Comparison of ENCODE assay signal across 8 mouse cellular contexts in genomic region chr10:78009184-78009944, GRCm38 (mm10). TPM values are rescaled to one million over a fixed set of nuclear protein-coding genes. Genes with fewer than 3 reads are reported as not detected.
A peak's percentile ranks its signal among the peaks of the same experiment; 100 is the strongest.
DNase-seq lines count a peak whose midpoint lies in the region; ATAC-seq lines count a peak whose summit lies in the region.

No protein-coding gene starts in this region.

- peak; percentile 89 for ATAC-seq in common myeloid progenitor, adult 5-6 weeks (replicated peaks; ENCODE audit: low read depth, poor library complexity, severe bottlenecking)
- ATAC-seq in megakaryocyte progenitor cell, adult 5-6 weeks (replicated peaks; ENCODE audit: poor library complexity), result peak; percentile 86

- peak; percentile 99 for DNase-seq in ZHBTc4 (ENCODE audit: low read depth, low spot score)
- peak; percentile 91 to 93 for DNase-seq in gastrocnemius, adult 8-10 months (ENCODE audit: low spot score in 2 of 2)
- DNase-seq in induced T-regulatory cell, adult 2 months (ENCODE audit: low read depth), result peak; percentile 98
- DNase-seq in left cerebral cortex, adult 9 months (ENCODE audit: low spot score in 2 of 2), result peak; percentile 78 to 93
- DNase-seq in right cerebral cortex, postnatal 14 days, result peak; percentile 96
- peak; percentile 91 to 97 for DNase-seq in urinary bladder, postnatal 36 days (ENCODE audit: low spot score in 2 of 2)

RNA-seq across cellular contexts. Expression of gene Pfkl, which starts 0.5 kb away (rescaled TPM):
- total RNA-seq in common myeloid progenitor, adult 5-6 weeks (2017), result 42.8 and 43.8 TPM in 2 replicates
- total RNA-seq in gastrocnemius, adult 8-10 months (2022), result 10 to 100 TPM in 1 of 4 experiments, 1 to 10 TPM in 3; 7.0 to 10.6 (median 7.2) TPM
- total RNA-seq in megakaryocyte progenitor cell, adult 5-6 weeks (2015), result 13.7 and 15.5 TPM in 2 replicates
- 36.1 and 44.2 TPM in 2 replicates for total RNA-seq in megakaryocyte progenitor cell, adult 5-6 weeks (2017)

RNA-seq across cellular contexts. Expression of gene 1810043G02Rik, which starts 31.0 kb away (rescaled TPM):
- 10.5 and 12.6 TPM in 2 replicates for total RNA-seq in common myeloid progenitor, adult 5-6 weeks (2017)
- 1 to 10 TPM; 3.2 to 4.7 (median 3.4) TPM for total RNA-seq in gastrocnemius, adult 8-10 months (2022)
- 6.0 and 6.4 TPM in 2 replicates for total RNA-seq in megakaryocyte progenitor cell, adult 5-6 weeks (2015)
- 5.9 and 11.2 TPM in 2 replicates for total RNA-seq in megakaryocyte progenitor cell, adult 5-6 weeks (2017)

RNA-seq across cellular contexts. Expression of gene Dnmt3l, which starts 32.4 kb away (rescaled TPM):
- total RNA-seq in common myeloid progenitor, adult 5-6 weeks (2017), result 0.87 TPM in 1 of 2 replicates, not detected in the other
- total RNA-seq in gastrocnemius, adult 8-10 months (2022), result not detected
- total RNA-seq in megakaryocyte progenitor cell, adult 5-6 weeks (2015), result 1.5 and 4.4 TPM in 2 replicates
- total RNA-seq in megakaryocyte progenitor cell, adult 5-6 weeks (2017), result 1.3 and 3.2 TPM in 2 replicates

RNA-seq across cellular contexts. Expression of gene Aire, which starts 34.0 kb away (rescaled TPM):
- total RNA-seq in common myeloid progenitor, adult 5-6 weeks (2017), result not detected in 2 replicates
- not detected for total RNA-seq in gastrocnemius, adult 8-10 months (2022)
- not detected in 2 replicates for total RNA-seq in megakaryocyte progenitor cell, adult 5-6 weeks (2015)
- total RNA-seq in megakaryocyte progenitor cell, adult 5-6 weeks (2017), result not detected in 2 replicates

RNA-seq across cellular contexts. Expression of gene Trpm2, which starts 39.0 kb away (rescaled TPM):
- total RNA-seq in common myeloid progenitor, adult 5-6 weeks (2017), result 1.4 and 4.2 TPM in 2 replicates
- total RNA-seq in gastrocnemius, adult 8-10 months (2022), result under 1 TPM in 2 of 4 experiments, not detected in 2; 0.07 to 0.20 TPM
- 2.7 and 5.1 TPM in 2 replicates for total RNA-seq in megakaryocyte progenitor cell, adult 5-6 weeks (2015)
- 1.4 and 2.9 TPM in 2 replicates for total RNA-seq in megakaryocyte progenitor cell, adult 5-6 weeks (2017)

Comparison
In these comparisons a context has a peak if more than half of its experiments do, and no peak if none do; other contexts are left out.
1. Peak in every context shown above with its lines: DNase-seq and ATAC-seq.